Mouse (Mus musculus) ES-E14 (cell line): ENCODE data around the gene Mpg.

Experiments used
- CHD2 ChIP-seq: IDR thresholded peaks from 2 replicates; pipeline ENCODE4 v1.6.1; 2014; ENCODE audit warnings: mild to moderate bottlenecking, low read depth, low read length, inconsistent platforms
- MAFK ChIP-seq: IDR thresholded peaks from 2 replicates; pipeline ENCODE4 v1.6.1; 2014; ENCODE audit warnings: mild to moderate bottlenecking, low read depth, low read length, inconsistent platforms; ENCODE audit not compliant: insufficient read depth
- ZC3H11A ChIP-seq: IDR thresholded peaks from 2 replicates; pipeline ENCODE4 v1.6.1; 2012; ENCODE audit warnings: low read depth, mild to moderate bottlenecking, inconsistent platforms, low read length, borderline replicate concordance

DNA sequence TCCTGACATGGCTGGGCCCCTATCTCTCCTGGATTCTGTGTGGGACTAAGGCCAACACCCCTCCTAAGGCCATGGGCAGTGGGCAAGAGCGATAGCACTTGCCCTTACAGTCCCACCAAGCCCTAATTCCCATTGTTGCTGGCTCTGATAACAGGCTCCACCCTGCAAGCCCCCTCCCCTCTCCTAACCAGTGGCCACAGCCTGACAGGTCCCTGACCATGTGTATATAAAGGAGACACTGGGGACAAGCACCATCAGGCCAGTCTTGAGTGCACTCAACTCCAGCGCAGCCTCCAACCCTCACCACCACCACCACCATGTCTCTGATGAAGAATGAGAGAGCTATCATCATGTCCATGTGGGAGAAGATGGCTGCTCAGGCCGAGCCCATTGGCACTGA is 50.0 kb downstream of the Mpg start, which contains the start of gene Hba-x:
- TF ChIP-seq ZC3H11A: no peak
- no peak for TF ChIP-seq MAFK
- no peak for TF ChIP-seq CHD2
